25 mouse cellular contexts compared by ENCODE assay signal in the genomic region with DNA sequence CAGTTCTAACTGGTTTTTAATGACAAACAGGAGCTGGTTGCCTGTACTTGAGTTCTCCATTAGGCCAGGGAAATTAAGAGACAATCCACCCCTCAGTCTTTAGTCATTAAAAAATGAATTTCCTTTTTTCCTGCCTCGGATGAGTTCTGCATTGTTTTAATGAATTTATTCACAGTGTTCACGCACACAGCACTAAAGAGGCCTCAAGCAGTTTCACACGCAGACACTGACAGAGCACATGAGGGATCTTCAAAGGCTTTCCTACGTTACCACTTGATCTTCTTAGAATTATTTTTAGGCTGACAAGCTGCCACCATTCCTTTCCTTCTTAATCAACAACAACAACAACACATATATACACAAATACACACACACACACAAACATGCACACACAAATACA.
"Had no signal": no experiment of that assay in that cellular context is flagged by ENCODE, and none has a peak within 500 bp of the region (broad histone marks: within the 10 kb centered on the region; RNA-seq: fewer than 3 reads in every experiment).

No protein-coding gene starts in this region.

- H3K4me1 ChIP-seq: hindbrain, embryonic 10.5 days; intestine, embryonic 15.5 days; limb, embryonic 13.5 days; limb, embryonic 15.5 days had no signal

- DNase-seq: gastrocnemius, adult 2 months; gastrocnemius, postnatal 10 days; gastrocnemius, postnatal 25 days; heart, adult 18-20 months; heart, postnatal 10 days; heart, postnatal 4 days; kidney, adult 18-20 months; kidney, adult 8-10 months; kidney, postnatal 10 days; kidney, postnatal 25 days; kidney, postnatal 4 days; layer of hippocampus, adult 9-11 months; layer of hippocampus, postnatal 36 days; left cerebral cortex, postnatal 4 days had no signal

- H3K27me3 ChIP-seq: heart, embryonic 12.5 days; hindbrain, embryonic 12.5 days; intestine, embryonic 15.5 days; limb, embryonic 13.5 days; limb, embryonic 15.5 days had no signal

- H3K36me3 ChIP-seq: heart, embryonic 12.5 days; hindbrain, embryonic 10.5 days; hindbrain, embryonic 12.5 days; intestine, embryonic 15.5 days; limb, embryonic 13.5 days; limb, embryonic 15.5 days had no signal

- H3K4me3 ChIP-seq: gastrocnemius, adult 2 months; heart, embryonic 10.5 days; heart, embryonic 12.5 days; hindbrain, embryonic 10.5 days; hindbrain, embryonic 12.5 days; intestine, embryonic 15.5 days; limb, embryonic 13.5 days; limb, embryonic 15.5 days had no signal

- ATAC-seq: hindbrain, embryonic 16.5 days; inflammation-experienced regulatory T-cells, adult 6 months; intestine, embryonic 15.5 days; intestine, postnatal 0 days had no signal

- H3K27ac ChIP-seq: gastrocnemius, adult 2 months; hindbrain, embryonic 10.5 days; hindbrain, embryonic 12.5 days; hindbrain, embryonic 14.5 days; intestine, embryonic 15.5 days; limb, embryonic 13.5 days; limb, embryonic 15.5 days had no signal

- H3K4me2 ChIP-seq: heart, embryonic 12.5 days; hindbrain, embryonic 12.5 days; hindbrain, embryonic 14.5 days; intestine, embryonic 15.5 days; limb, embryonic 13.5 days; limb, embryonic 15.5 days had no signal

- H3K9ac ChIP-seq: heart, embryonic 12.5 days; hindbrain, embryonic 12.5 days; hindbrain, embryonic 14.5 days; intestine, embryonic 15.5 days; limb, embryonic 13.5 days; limb, embryonic 15.5 days had no signal

- H3K9me3 ChIP-seq: heart, embryonic 10.5 days; hindbrain, embryonic 10.5 days; hindbrain, embryonic 12.5 days; intestine, embryonic 15.5 days; limb, embryonic 13.5 days; limb, embryonic 15.5 days had no signal
